Mouse (Mus musculus): ENCODE data around the gene Mamstr.
"Not testable (repeated sequence)": the region's sequence is repeated elsewhere in the genome, so short reads cannot be mapped to it uniquely, and the experiment has no call there.

The Mamstr gene

DNA sequence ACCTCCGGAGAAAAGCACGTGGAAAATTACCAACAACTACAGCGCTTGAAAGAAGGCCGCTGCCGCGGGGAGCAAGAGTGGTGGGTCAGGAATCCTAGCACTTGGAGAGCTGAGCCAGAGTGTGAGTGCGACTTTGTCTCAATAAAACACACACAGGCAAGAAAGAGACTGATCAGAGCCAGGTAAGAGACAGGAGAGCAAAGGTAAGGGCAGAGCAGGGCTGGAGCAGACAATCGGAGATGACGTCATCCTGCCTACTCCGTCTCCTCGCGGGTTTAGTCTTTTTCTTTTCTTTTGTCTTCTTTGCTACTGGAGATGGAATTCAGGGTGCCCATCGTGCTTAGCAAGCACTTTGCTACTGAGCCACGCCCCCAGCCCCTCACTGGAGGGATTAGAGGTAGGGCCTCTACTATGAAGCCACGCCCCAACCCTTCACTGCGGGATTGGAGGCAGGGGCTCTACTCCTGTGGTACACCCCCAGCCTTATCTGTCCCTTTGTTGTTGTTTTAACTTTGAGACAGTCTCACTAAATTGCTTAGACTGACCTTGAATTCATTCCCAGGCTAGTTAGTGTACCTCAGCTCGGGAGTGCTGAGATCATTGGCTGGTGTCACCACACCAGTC, 14.8 kb downstream of the Mamstr start:
- no peak for DNase-seq

GRCm38 (mm10) chr7:45660746-45661478, 21.1 kb downstream of the Mamstr start:
- DNase-seq, result no peak

- DNase-seq, result not testable (repeated sequence)
Measured at GRCm38 (mm10) chr7:45661702-45662101, 21.9 kb downstream of the Mamstr start.

DNA sequence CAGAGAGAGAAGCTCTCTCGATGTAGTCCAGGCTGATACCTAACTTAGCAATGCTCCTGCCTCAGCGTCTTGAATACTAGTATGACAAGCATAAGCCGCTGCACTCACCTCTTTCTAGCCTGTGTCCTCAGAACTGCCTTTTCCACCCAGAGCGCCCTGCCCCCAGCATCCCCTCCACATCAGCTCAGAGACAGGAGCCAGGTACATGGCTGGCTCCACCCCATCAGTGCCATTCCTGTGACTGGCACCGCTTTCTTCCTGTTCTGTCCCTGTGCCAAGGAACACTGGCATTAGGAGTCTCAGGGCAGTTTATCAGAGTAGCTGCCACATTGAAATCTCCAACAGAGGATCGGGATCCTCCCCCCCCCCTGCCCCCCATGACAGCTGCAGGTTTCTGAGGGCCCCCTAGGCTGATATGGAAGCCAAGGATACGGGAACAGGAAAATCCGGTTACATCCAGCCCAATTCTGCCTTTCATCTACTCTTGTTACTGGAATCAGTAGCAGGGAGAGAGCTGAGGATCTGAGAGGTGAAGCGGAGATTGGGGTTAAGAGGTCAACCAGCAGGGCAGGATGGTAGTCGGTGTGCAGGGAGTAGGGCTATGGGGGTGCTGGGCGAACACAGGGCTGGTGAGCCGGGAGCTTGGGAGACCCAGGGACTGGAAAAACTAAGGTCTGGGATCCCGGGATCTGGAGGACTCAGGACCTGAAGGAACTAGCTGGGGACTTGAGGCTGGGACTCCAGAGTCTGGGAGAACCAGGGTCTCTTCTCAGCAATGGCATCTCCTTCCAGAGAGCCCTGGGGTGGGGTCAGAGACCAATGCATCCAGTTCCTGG, 25.7 kb downstream of the Mamstr start:
- DNase-seq, result no peak

DNA sequence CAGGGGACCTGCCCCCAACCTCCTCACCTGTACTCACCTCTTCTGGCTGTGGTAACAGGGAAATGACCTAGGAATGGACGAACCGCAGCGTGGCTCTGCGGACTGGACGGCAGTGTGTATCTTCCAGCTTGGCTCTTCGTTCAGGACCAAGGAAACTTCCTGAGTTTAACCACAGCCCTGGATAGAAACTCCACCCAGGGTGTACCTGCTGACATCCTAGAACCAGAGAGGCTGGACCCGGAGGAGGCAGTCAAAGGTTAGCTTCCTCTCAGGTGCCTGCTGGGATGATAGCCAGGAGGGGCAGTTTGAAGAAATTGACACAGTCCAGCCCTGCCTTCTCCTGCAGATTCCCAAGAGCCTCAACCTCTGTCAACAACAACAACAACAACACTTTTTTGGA, 26.4 kb downstream of the Mamstr start, which contains the start of gene Fut2:
Fut2 (minus strand) TSS at position 234 of the 400 bp plus-strand sequence.
- DNase-seq, result no peak

- no peak for DNase-seq
Measured at GRCm38 (mm10) chr7:45667761-45668160, 28.0 kb downstream of the Mamstr start.

DNA sequence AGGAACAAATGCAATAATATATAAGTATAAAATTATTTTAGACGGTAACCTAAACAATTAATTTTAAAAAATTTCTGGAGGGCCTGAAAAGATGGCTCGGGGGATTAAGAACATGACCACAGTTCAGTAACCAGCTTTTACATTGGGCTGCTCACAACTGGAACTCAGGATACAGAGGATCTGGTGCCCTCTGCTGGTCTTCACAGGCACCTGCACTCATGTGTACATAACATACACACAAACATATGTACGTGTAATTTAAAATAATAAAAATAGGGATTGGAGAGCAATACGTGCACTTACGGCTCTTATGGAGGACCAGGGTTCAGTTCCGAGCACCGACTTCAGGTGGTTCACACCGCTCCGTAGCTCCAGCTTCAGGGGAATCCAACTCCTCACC, 29.1 kb downstream of the Mamstr start:
- no peak for DNase-seq

- DNase-seq, result no peak
Measured at GRCm38 (mm10) chr7:45677627-45678295, 38.0 kb downstream of the Mamstr start.

- DNase-seq, result no peak
Measured at GRCm38 (mm10) chr7:45678513-45678912, 38.7 kb downstream of the Mamstr start.

DNA sequence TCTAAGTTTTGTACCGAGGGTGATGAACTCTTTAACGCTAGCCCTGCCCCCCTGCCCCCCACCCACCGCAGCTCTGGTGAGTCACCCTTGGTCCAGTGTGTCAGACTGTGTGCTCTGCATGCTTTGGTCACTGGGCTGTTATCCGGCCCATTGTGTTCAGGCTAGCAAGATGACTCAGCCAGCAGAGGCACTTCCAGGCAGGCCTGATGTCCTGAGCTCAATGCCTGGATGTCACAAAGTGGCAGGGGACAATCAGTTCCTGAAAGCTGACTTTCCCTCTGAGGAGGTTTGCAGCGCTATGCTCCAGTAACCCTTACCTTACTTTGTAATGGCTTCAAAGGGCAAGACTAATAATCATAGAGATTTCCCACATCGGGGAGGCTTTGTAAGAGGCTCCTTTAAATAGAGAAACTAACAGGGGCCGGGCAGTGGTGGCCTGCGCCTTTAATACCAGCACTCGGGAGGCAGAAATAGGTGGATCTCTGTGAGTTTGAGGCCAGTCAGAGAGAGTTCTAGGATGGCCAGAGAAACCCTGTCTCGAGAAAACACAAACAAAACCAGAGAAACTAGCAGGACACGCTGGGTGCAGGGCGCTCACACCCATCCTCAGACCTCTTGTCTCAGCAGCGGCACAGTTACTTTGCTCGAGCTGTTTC, 40.3 kb downstream of the Mamstr start:
- DNase-seq, result no peak

- peak; percentile 73 to 82 for DNase-seq
Measured at GRCm38 (mm10) chr7:45681046-45681736, 41.4 kb downstream of the Mamstr start.

GRCm38 (mm10) chr7:45682144-45683126, 42.7 kb downstream of the Mamstr start:
- peak; percentile 85 to 86 for DNase-seq

GRCm38 (mm10) chr7:45683396-45684050, 43.7 kb downstream of the Mamstr start, which contains the start of gene Ntn5:
TSS of gene Ntn5 (plus strand) at chr7:45684022.
- no peak for DNase-seq

DNA sequence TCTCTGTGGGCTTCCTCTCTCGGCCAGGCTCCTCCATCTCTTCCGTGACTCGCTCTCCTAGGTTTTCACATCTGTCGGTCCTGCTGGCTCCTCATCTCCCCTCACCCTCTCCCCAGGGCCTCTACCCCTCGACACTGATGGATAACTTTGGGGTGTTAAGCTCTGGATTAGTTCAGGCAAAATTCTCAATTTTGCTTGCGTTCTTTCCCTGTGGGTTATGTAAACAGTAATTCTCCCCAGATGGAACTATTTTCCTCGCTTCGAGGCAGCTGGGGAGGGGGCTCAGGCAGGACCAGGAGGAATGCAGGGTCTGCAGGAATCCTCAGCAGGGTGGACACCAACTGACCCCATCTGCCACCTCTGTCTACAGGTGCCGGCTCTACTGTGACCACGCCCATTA, 46.0 kb downstream of the Mamstr start:
- DNase-seq, result no peak

- no peak for DNase-seq
Measured at GRCm38 (mm10) chr7:45686841-45687240, 47.1 kb downstream of the Mamstr start.

DNA sequence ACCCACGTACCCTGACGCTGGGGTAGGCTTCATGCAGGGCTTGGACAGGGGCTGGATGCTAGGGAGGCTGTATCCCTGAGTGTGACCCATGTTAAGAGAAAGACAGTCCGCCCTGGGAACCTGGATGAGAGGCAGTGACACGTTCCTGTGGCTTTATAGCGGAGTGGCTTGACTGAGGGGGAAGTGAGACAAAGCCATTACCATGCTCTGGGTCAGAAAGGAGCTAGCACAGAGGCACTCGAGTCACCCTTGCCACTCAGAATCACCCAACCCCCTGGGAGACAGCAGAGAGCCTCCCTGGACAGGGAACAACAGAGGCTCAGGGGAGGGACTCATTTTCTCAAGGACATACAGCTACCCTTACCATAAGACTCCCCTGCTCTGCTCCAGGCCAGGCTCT, 49.3 kb downstream of the Mamstr start:
- DNase-seq, result no peak

GRCm38 (mm10) chr7:45689800-45690199, 50.0 kb downstream of the Mamstr start:
- no peak for DNase-seq

DNA sequence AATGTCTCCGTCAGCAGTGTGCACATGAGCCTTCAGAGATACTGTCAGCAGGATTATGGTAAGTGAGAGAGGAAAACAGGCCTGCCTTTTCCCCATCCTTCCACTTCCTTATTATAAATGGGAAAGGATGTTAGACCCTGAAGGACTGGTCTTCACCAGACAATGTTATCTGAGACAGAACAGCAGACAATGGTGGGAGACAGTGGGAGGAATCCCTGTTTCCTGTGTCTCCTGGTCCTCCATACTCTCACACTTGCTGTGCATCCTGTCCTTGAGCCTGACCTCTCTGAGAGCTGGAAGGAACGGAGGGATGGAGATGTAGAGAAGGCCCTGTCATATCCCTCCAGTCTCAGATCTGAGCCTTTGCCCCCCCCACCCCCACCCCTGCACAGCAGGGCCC, 52.6 kb downstream of the Mamstr start:
- no peak for DNase-seq

GRCm38 (mm10) chr7:45693921-45694591, 54.3 kb downstream of the Mamstr start, which contains the start of gene Sec1:
TSS of gene Sec1 (minus strand) at chr7:45694402.
- DNase-seq, result no peak
